Mouse (Mus musculus) c-Kit-negative CD71-positive TER-119-positive erythroid progenitor cells, embryonic 14.5 days (primary cell): ENCODE measurements around the gene Ptpa.

ENCODE experiments used
- DNase-seq: peaks from one replicate; pipeline ENCODE4 v3.0.0-alpha.2; 2013; ENCODE audit warnings: low read depth, low spot score

The Ptpa gene

GRCm38 (mm10) chr2:30463904-30464330 lies 48.1 kb downstream of the Ptpa start:
- DNase-seq = peak; percentile 32

GRCm38 (mm10) chr2:30464411-30464810 lies 48.6 kb downstream of the Ptpa start:
- no peak for DNase-seq

GRCm38 (mm10) chr2:30466787-30467186 lies 50.9 kb downstream of the Ptpa start:
- DNase-seq = no peak

GRCm38 (mm10) chr2:30469009-30469408 lies 53.2 kb downstream of the Ptpa start:
- DNase-seq = no peak

GRCm38 (mm10) chr2:30469796-30470142 lies 53.9 kb downstream of the Ptpa start:
- no peak for DNase-seq

- DNase-seq = no peak
These were observed 54.5 kb downstream of the Ptpa start for GRCm38 (mm10) chr2:30470143-30470946.

GRCm38 (mm10) chr2:30471051-30471450 lies 55.2 kb downstream of the Ptpa start:
- DNase-seq = no peak

GRCm38 (mm10) chr2:30471795-30472720 lies 56.2 kb downstream of the Ptpa start:
- DNase-seq = no peak

- DNase-seq = no peak
These were observed 57.0 kb downstream of the Ptpa start for GRCm38 (mm10) chr2:30472731-30473351.

- DNase-seq = no peak
These were observed 57.7 kb downstream of the Ptpa start for GRCm38 (mm10) chr2:30473431-30474031.

- DNase-seq = no peak
These were observed 58.2 kb downstream of the Ptpa start, which contains the start of gene Ier5l for GRCm38 (mm10) chr2:30474039-30474438. Gene Ier5l, minus strand, starts transcription at chr2:30474219.

- DNase-seq = no peak
These were observed 58.9 kb downstream of the Ptpa start for GRCm38 (mm10) chr2:30474776-30475175.

- no peak for DNase-seq
These were observed 59.6 kb downstream of the Ptpa start for GRCm38 (mm10) chr2:30475457-30475856.

- DNase-seq = no peak
These were observed 60.4 kb downstream of the Ptpa start for GRCm38 (mm10) chr2:30476241-30476640.

GRCm38 (mm10) chr2:30478526-30478925 lies 62.7 kb downstream of the Ptpa start:
- no peak for DNase-seq

GRCm38 (mm10) chr2:30487597-30487996 lies 71.8 kb downstream of the Ptpa start:
- no peak for DNase-seq

GRCm38 (mm10) chr2:30490384-30490783 lies 74.5 kb downstream of the Ptpa start:
- DNase-seq = no peak

GRCm38 (mm10) chr2:30495000-30495908 lies 79.4 kb downstream of the Ptpa start:
- no peak for DNase-seq

GRCm38 (mm10) chr2:30495909-30496861 lies 80.3 kb downstream of the Ptpa start:
- no peak for DNase-seq
